Mouse (Mus musculus): Measurements from ENCODE around the gene Fgg. TPM values are rescaled to one million over a fixed set of nuclear protein-coding genes. Genes with fewer than 3 reads are reported as not detected.

Fgg gene
- polyA plus RNA-seq (2014; fragmentation: Nextera tagmentation; extraction: Ambion mirVana): 178 and 182 TPM in 2 replicates

GRCm38 (mm10) chr3:83007557-83007956, at the start of gene Fgg:
Gene Fgg, plus strand, starts transcription at chr3:83007724.
- Histone ChIP-seq H3K4me2 (peak within 1 kb of the TSS; percentile 54), H3K27me3 (replicated peaks; ENCODE audit: control insufficient read depth, insufficient read depth, low read length) (no peaks in the 10 kb centered on the region), H3K4me3 (ENCODE audit: low read depth, low read length) (peak within 1 kb of the TSS; percentile 31), H3K9ac (ENCODE audit: low read depth, low read length) (no peak within 1 kb of the TSS), H3K9me3 (ENCODE audit: control insufficient read depth, low read length) (no peaks in the 10 kb centered on the region), H3K36me3 (ENCODE audit: control insufficient read depth, insufficient read depth, low read length) (no peaks in the 10 kb centered on the region), H3K4me1 (replicated peaks; ENCODE audit: control insufficient read depth, insufficient read depth, low read length) (no peaks in the 10 kb centered on the region), H3K27ac (ENCODE audit: low read depth, low read length) (peak within 1 kb of the TSS; percentile 29; the same call in 1 of the 2 replicates)
- ATAC-seq (replicated peaks; ENCODE audit: low FRiP score) (peak; percentile 66), DNase-seq (ENCODE audit: low spot score) (no peak)
- 40% methylated on average over 7 of the region's 7 CpGs for WGBS

GRCm38 (mm10) chr3:82971046-82971445, 36.5 kb upstream of the Fgg start:
- ATAC-seq (replicated peaks; ENCODE audit: low FRiP score): no peak
- Histone ChIP-seq H3K27me3 (replicated peaks; ENCODE audit: control insufficient read depth, insufficient read depth, low read length) (no peaks in the 10 kb centered on the region), H3K4me1 (replicated peaks; ENCODE audit: control insufficient read depth, insufficient read depth, low read length) (no peaks in the 10 kb centered on the region), H3K4me2 (no peak overlapping the region), H3K27ac (ENCODE audit: low read depth, low read length) (no peak overlapping the region), H3K4me3 (ENCODE audit: low read depth, low read length) (no peak overlapping the region), H3K36me3 (ENCODE audit: control insufficient read depth, insufficient read depth, low read length) (no peaks in the 10 kb centered on the region), H3K9me3 (ENCODE audit: control insufficient read depth, low read length) (no peaks in the 10 kb centered on the region), H3K9ac (ENCODE audit: low read depth, low read length) (no peak overlapping the region)
- WGBS: 80% methylated on average over 3 of the region's 3 CpGs
- DNase-seq (ENCODE audit: low spot score): no peak

- H3K27ac ChIP-seq (ENCODE audit: low read depth, low read length): no peak overlapping the region
- H3K36me3 ChIP-seq (ENCODE audit: control insufficient read depth, insufficient read depth, low read length): no peaks in the 10 kb centered on the region
- no peak overlapping the region for H3K9ac ChIP-seq (ENCODE audit: low read depth, low read length)
- H3K4me2 ChIP-seq: no peak overlapping the region
- 84% methylated on average over 6 of the region's 6 CpGs for WGBS
- no peaks in the 10 kb centered on the region for H3K4me1 ChIP-seq (replicated peaks; ENCODE audit: control insufficient read depth, insufficient read depth, low read length)
- no peaks in the 10 kb centered on the region for H3K27me3 ChIP-seq (replicated peaks; ENCODE audit: control insufficient read depth, insufficient read depth, low read length)
- H3K9me3 ChIP-seq (ENCODE audit: control insufficient read depth, low read length): no peaks in the 10 kb centered on the region
- DNase-seq (ENCODE audit: low spot score) (no peak), ATAC-seq (replicated peaks; ENCODE audit: low FRiP score) (no peak)
- H3K4me3 ChIP-seq (ENCODE audit: low read depth, low read length): no peak overlapping the region
Measured at GRCm38 (mm10) chr3:82980818-82981217, 26.7 kb upstream of the Fgg start.

GRCm38 (mm10) chr3:82981861-82982260, 25.7 kb upstream of the Fgg start:
- H3K9ac ChIP-seq (ENCODE audit: low read depth, low read length): no peak overlapping the region
- H3K36me3 ChIP-seq (ENCODE audit: control insufficient read depth, insufficient read depth, low read length): no peaks in the 10 kb centered on the region
- H3K9me3 ChIP-seq (ENCODE audit: control insufficient read depth, low read length): no peaks in the 10 kb centered on the region
- no peak overlapping the region for H3K4me3 ChIP-seq (ENCODE audit: low read depth, low read length)
- H3K4me2 ChIP-seq: no peak overlapping the region
- 85% methylated on average over 8 of the region's 8 CpGs for WGBS
- H3K4me1 ChIP-seq (replicated peaks; ENCODE audit: control insufficient read depth, insufficient read depth, low read length): no peaks in the 10 kb centered on the region
- no peak for DNase-seq (ENCODE audit: low spot score)
- ATAC-seq (replicated peaks; ENCODE audit: low FRiP score): no peak
- H3K27ac ChIP-seq (ENCODE audit: low read depth, low read length): no peak overlapping the region
- H3K27me3 ChIP-seq (replicated peaks; ENCODE audit: control insufficient read depth, insufficient read depth, low read length): no peaks in the 10 kb centered on the region

GRCm38 (mm10) chr3:82984840-82985239, 22.7 kb upstream of the Fgg start:
- H3K9ac ChIP-seq (ENCODE audit: low read depth, low read length): no peak overlapping the region

GRCm38 (mm10) chr3:82991963-82992362, 15.6 kb upstream of the Fgg start:
- Histone ChIP-seq H3K36me3 (ENCODE audit: control insufficient read depth, insufficient read depth, low read length) (no peaks in the 10 kb centered on the region), H3K4me1 (replicated peaks; ENCODE audit: control insufficient read depth, insufficient read depth, low read length) (no peaks in the 10 kb centered on the region), H3K9ac (ENCODE audit: low read depth, low read length) (no peak overlapping the region), H3K4me3 (ENCODE audit: low read depth, low read length) (no peak overlapping the region), H3K4me2 (no peak overlapping the region), H3K27me3 (replicated peaks; ENCODE audit: control insufficient read depth, insufficient read depth, low read length) (no peaks in the 10 kb centered on the region), H3K9me3 (ENCODE audit: control insufficient read depth, low read length) (no peaks in the 10 kb centered on the region), H3K27ac (ENCODE audit: low read depth, low read length) (no peak overlapping the region)
- WGBS: 78% methylated on average over 12 of the region's 12 CpGs
- DNase-seq (ENCODE audit: low spot score) (no peak), ATAC-seq (replicated peaks; ENCODE audit: low FRiP score) (no peak)

More at GRCm38 (mm10) chr3:82984840-82985239, 22.7 kb upstream of the Fgg start:
- Histone ChIP-seq H3K9me3 (ENCODE audit: control insufficient read depth, low read length) (no peaks in the 10 kb centered on the region), H3K27me3 (replicated peaks; ENCODE audit: control insufficient read depth, insufficient read depth, low read length) (no peaks in the 10 kb centered on the region), H3K4me2 (no peak overlapping the region), H3K36me3 (ENCODE audit: control insufficient read depth, insufficient read depth, low read length) (no peaks in the 10 kb centered on the region), H3K4me1 (replicated peaks; ENCODE audit: control insufficient read depth, insufficient read depth, low read length) (no peaks in the 10 kb centered on the region), H3K27ac (ENCODE audit: low read depth, low read length) (no peak overlapping the region), H3K4me3 (ENCODE audit: low read depth, low read length) (no peak overlapping the region)
- ATAC-seq (replicated peaks; ENCODE audit: low FRiP score) (no peak), DNase-seq (ENCODE audit: low spot score) (no peak)
- WGBS: 77% methylated on average over 2 of the region's 2 CpGs

- no peaks in the 10 kb centered on the region for H3K9me3 ChIP-seq (ENCODE audit: control insufficient read depth, low read length)
- H3K36me3 ChIP-seq (ENCODE audit: control insufficient read depth, insufficient read depth, low read length): no peaks in the 10 kb centered on the region
- DNase-seq (ENCODE audit: low spot score) (no peak), ATAC-seq (replicated peaks; ENCODE audit: low FRiP score) (no peak)
- no peak overlapping the region for H3K27ac ChIP-seq (ENCODE audit: low read depth, low read length)
- no peak overlapping the region for H3K9ac ChIP-seq (ENCODE audit: low read depth, low read length)
- H3K4me2 ChIP-seq: no peak overlapping the region
- 80% methylated on average over 6 of the region's 6 CpGs for WGBS
- no peaks in the 10 kb centered on the region for H3K27me3 ChIP-seq (replicated peaks; ENCODE audit: control insufficient read depth, insufficient read depth, low read length)
- no peaks in the 10 kb centered on the region for H3K4me1 ChIP-seq (replicated peaks; ENCODE audit: control insufficient read depth, insufficient read depth, low read length)
- H3K4me3 ChIP-seq (ENCODE audit: low read depth, low read length): no peak overlapping the region
Measured at GRCm38 (mm10) chr3:82992956-82993355, 14.6 kb upstream of the Fgg start.

GRCm38 (mm10) chr3:82995368-82995767, 12.2 kb upstream of the Fgg start:
- Histone ChIP-seq H3K36me3 (ENCODE audit: control insufficient read depth, insufficient read depth, low read length) (no peaks in the 10 kb centered on the region), H3K27ac (ENCODE audit: low read depth, low read length) (no peak overlapping the region), H3K4me3 (ENCODE audit: low read depth, low read length) (no peak overlapping the region), H3K4me1 (replicated peaks; ENCODE audit: control insufficient read depth, insufficient read depth, low read length) (no peaks in the 10 kb centered on the region), H3K4me2 (peak overlapping the region; percentile 56), H3K9me3 (ENCODE audit: control insufficient read depth, low read length) (no peaks in the 10 kb centered on the region), H3K27me3 (replicated peaks; ENCODE audit: control insufficient read depth, insufficient read depth, low read length) (no peaks in the 10 kb centered on the region), H3K9ac (ENCODE audit: low read depth, low read length) (no peak overlapping the region)
- peak; percentile 54 for DNase-seq (ENCODE audit: low spot score)
- ATAC-seq (replicated peaks; ENCODE audit: low FRiP score): peak; percentile 50
- WGBS: 2% methylated on average over 24 of the region's 24 CpGs

GRCm38 (mm10) chr3:82996656-82997055, 10.9 kb upstream of the Fgg start:
- ATAC-seq (replicated peaks; ENCODE audit: low FRiP score) (no peak), DNase-seq (ENCODE audit: low spot score) (no peak)
- 70% methylated on average over 3 of the region's 3 CpGs for WGBS
- Histone ChIP-seq H3K27me3 (replicated peaks; ENCODE audit: control insufficient read depth, insufficient read depth, low read length) (no peaks in the 10 kb centered on the region), H3K9me3 (ENCODE audit: control insufficient read depth, low read length) (no peaks in the 10 kb centered on the region), H3K4me2 (no peak overlapping the region), H3K36me3 (ENCODE audit: control insufficient read depth, insufficient read depth, low read length) (no peaks in the 10 kb centered on the region), H3K9ac (ENCODE audit: low read depth, low read length) (no peak overlapping the region), H3K27ac (ENCODE audit: low read depth, low read length) (no peak overlapping the region), H3K4me1 (replicated peaks; ENCODE audit: control insufficient read depth, insufficient read depth, low read length) (no peaks in the 10 kb centered on the region), H3K4me3 (ENCODE audit: low read depth, low read length) (no peak overlapping the region)
